15 mouse cellular contexts compared by ENCODE assay signal in the genomic region with DNA sequence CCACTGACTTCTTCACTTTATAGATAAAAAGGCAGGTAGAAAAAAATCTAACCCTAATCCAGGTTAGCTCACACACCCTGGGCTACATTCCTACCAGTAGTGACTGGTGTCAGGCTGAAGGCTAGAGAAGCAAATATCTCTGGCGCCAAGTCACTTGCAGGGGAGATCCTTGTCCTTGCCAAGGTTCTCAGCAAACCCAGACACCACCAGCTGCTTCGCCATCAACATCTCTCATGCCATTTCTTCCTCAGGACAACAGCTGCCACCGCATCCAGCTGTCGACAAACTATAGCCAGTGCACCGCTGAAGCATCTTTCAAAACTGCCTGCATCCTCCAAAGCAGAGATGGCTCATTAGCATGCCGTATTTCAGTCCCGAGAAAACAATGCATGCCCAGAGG.
"Had no signal": no experiment of that assay in that cellular context is flagged by ENCODE, and none has a peak within 500 bp of the region (broad histone marks: within the 10 kb centered on the region; RNA-seq: fewer than 3 reads in every experiment).

No protein-coding gene starts in this region.

- H3K4me2 ChIP-seq: neural tube, embryonic 15.5 days; stomach, embryonic 15.5 days had no signal

- H3K4me1 ChIP-seq: neural tube, embryonic 15.5 days; stomach, embryonic 15.5 days had no signal

- DNase-seq: retina, postnatal 1 day; right cerebral cortex, adult 18-20 months; right cerebral cortex, postnatal 14 days; right cerebral cortex, postnatal 25 days; right cerebral cortex, postnatal 4 days; spleen, adult 18-20 months; thymus, adult 18-20 months; thymus, adult 2 months; thymus, postnatal 14 days; thymus, postnatal 25 days; thymus, postnatal 36 days; thymus, postnatal 4 days had no signal

- H3K36me3 ChIP-seq: neural tube, embryonic 15.5 days; stomach, embryonic 15.5 days had no signal

- H3K27me3 ChIP-seq: neural tube, embryonic 15.5 days; stomach, embryonic 15.5 days had no signal

- H3K9me3 ChIP-seq: neural tube, embryonic 15.5 days; stomach, embryonic 15.5 days had no signal

- H3K4me3 ChIP-seq: neural tube, embryonic 15.5 days; stomach, embryonic 15.5 days had no signal

- H3K9ac ChIP-seq: neural tube, embryonic 15.5 days; stomach, embryonic 15.5 days had no signal

- H3K27ac ChIP-seq: neural tube, embryonic 15.5 days; stomach, embryonic 15.5 days; stomach, postnatal 0 days had no signal
